ENCODE assay signal across 9 mouse cellular contexts in the genomic region with DNA sequence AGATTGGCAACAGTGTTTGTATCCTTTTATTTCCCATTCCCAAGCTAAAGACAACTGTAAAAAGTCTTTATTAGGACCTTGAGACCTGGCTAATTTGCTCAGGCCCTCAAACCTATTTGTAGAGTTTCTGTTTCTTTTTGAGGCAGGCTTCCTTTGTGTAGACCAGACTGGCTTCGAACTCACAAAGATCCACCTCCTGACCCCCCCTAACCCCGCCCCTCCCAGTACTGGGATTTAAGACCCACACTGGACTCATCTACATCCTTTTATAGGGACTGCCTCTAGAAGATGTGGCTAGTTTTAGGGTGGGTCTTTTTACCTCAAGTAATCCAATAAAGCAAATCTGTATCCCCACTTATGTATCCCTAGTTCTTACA. TPM values are rescaled to one million over a fixed set of nuclear protein-coding genes. Genes with fewer than 3 reads are reported as not detected.
DNase-seq lines count a peak whose midpoint lies in the region; ATAC-seq and TF ChIP-seq lines count a peak whose summit lies in the region.
"Had no signal": no experiment of that assay in that cellular context is flagged by ENCODE, and none has a peak within 500 bp of the region (broad histone marks: within the 10 kb centered on the region; RNA-seq: fewer than 3 reads in every experiment).

No protein-coding gene starts in this region.

- peak overlapping the region; percentile 91 for H3K4me2 ChIP-seq in liver, embryonic 13.5 days

- H3K27me3 ChIP-seq in cerebellum, adult 2 months (ENCODE audit: control insufficient read depth, insufficient read depth, low read length), result no peaks in the 10 kb centered on the region
- no peaks in the 10 kb centered on the region for H3K27me3 ChIP-seq in testis, adult 2 months (ENCODE audit: control insufficient read depth, insufficient read depth, low read length)
- peaks cover 8% of the 10 kb centered on the region; the same call in 1 of the 2 replicates for H3K27me3 ChIP-seq in liver, embryonic 13.5 days

- no peak for TF ChIP-seq POLR2A in cerebellum, adult 2 months (IDR thresholded peaks at IDR 0.05; ENCODE audit: borderline replicate concordance, insufficient read depth, low read length)
- TF ChIP-seq POLR2A in testis, adult 2 months (IDR thresholded peaks at IDR 0.05; ENCODE audit: control insufficient read depth, low read depth, low read length), result no peak

- no peak for TF ChIP-seq CTCF in cerebellum, adult 2 months (IDR thresholded peaks at IDR 0.05; ENCODE audit: borderline replicate concordance, insufficient read depth, low read depth, low read length)
- TF ChIP-seq CTCF in testis, adult 2 months (IDR thresholded peaks at IDR 0.05; ENCODE audit: control insufficient read depth, insufficient read depth, insufficient replicate concordance, low read depth, low read length), result no peak

- 27% methylated on average over 2 of the region's 2 CpGs for WGBS in cerebellum, adult 2 months
- 7% methylated on average over 2 of the region's 2 CpGs for WGBS in liver, embryonic 13.5 days (ENCODE audit: insufficient replicate concordance)

- no peak overlapping the region for H3K27ac ChIP-seq in cerebellum, adult 2 months (ENCODE audit: insufficient read depth, low read length)
- peak overlapping the region; percentile 80 for H3K27ac ChIP-seq in testis, adult 2 months (ENCODE audit: control insufficient read depth, insufficient read depth, low read depth, low read length)
- H3K27ac ChIP-seq in liver, embryonic 13.5 days, result peak overlapping the region; percentile 37; the same call in 1 of the 2 replicates

- H3K9me3 ChIP-seq in liver, embryonic 13.5 days (replicated peaks), result no peaks in the 10 kb centered on the region

- peak overlapping the region; percentile 100 for H3K4me3 ChIP-seq in cerebellum, adult 2 months (replicated peaks; ENCODE audit: insufficient read depth, low read depth, low read length)
- peak overlapping the region; percentile 100; the same call in 1 of the 2 replicates for H3K4me3 ChIP-seq in testis, adult 2 months (ENCODE audit: control insufficient read depth, low read depth, low read length)
- H3K4me3 ChIP-seq in liver, embryonic 13.5 days (replicated peaks), result peak overlapping the region; percentile 93

- peak overlapping the region; percentile 44; the same call in 1 of the 2 replicates for H3K9ac ChIP-seq in liver, embryonic 13.5 days

- peaks cover 7% of the 10 kb centered on the region for H3K36me3 ChIP-seq in testis, adult 2 months (ENCODE audit: control insufficient read depth, insufficient read depth, low read length)
- peaks cover 31% of the 10 kb centered on the region for H3K36me3 ChIP-seq in liver, embryonic 13.5 days

- H3K4me1 ChIP-seq in cerebellum, adult 2 months (ENCODE audit: control insufficient read depth, insufficient read depth, low read length), result 0 out of 2 replicates have a peak, but pooled peaks cover 2% of the 10 kb centered on the region
- H3K4me1 ChIP-seq in testis, adult 2 months (ENCODE audit: control insufficient read depth, insufficient read depth, low read length), result peaks cover 13% of the 10 kb centered on the region
- peaks cover 38% of the 10 kb centered on the region for H3K4me1 ChIP-seq in liver, embryonic 13.5 days (replicated peaks)

- no peak for ATAC-seq in cerebellum, adult (ENCODE audit: insufficient number of reproducible peaks, low FRiP score, low TSS enrichment)
- ATAC-seq in liver, embryonic 13.5 days (ENCODE audit: low read depth), result no peak

- DNase-seq in cerebellum, adult 2 months, result no peak
- no peak for DNase-seq in testis, postnatal 14 days (ENCODE audit: low spot score)
- DNase-seq in liver, embryonic 13.5 days, result no peak
- DNase-seq in left cerebral cortex, adult 8-10 months (ENCODE audit: low spot score in 2 of 2), result no peak
- DNase-seq in gastrocnemius, postnatal 25 days, result no peak
- DNase-seq in frontal cortex, postnatal 14 days (ENCODE audit: low spot score in 2 of 2), result no peak

RNA-seq across cellular contexts. Expression of gene Chtop, which starts 0.4 kb away (rescaled TPM):
- 148 and 151 TPM in 2 replicates for polyA plus RNA-seq in cerebellum, adult 2 months (2012; rRNA removed)
- polyA plus RNA-seq in testis, adult 2 months (2012; rRNA removed), result 51.5 and 53.5 TPM in 2 replicates
- 65.8 and 72.5 TPM in 2 replicates for polyA plus RNA-seq in liver, embryonic 13.5 days (2015; fragmentation: Nextera tagmentation; extraction: Ambion mirVana)
- total RNA-seq in left cerebral cortex, adult 8-10 months (2022), result 100 to 1,000 TPM; 162 to 170 (median 167) TPM
- total RNA-seq in gastrocnemius, postnatal 25 days (2021), result 10 to 100 TPM; 86.0 to 86.1 TPM

RNA-seq across cellular contexts. Expression of gene S100a1, which starts 4.5 kb away (rescaled TPM):
- polyA plus RNA-seq in cerebellum, adult 2 months (2012; rRNA removed), result 205 and 240 TPM in 2 replicates
- 16.8 and 17.6 TPM in 2 replicates for polyA plus RNA-seq in testis, adult 2 months (2012; rRNA removed)
- 14.7 and 16.0 TPM in 2 replicates for polyA plus RNA-seq in liver, embryonic 13.5 days (2015; fragmentation: Nextera tagmentation; extraction: Ambion mirVana)
- total RNA-seq in left cerebral cortex, adult 8-10 months (2022), result 100 to 1,000 TPM; 122 to 162 (median 132) TPM
- total RNA-seq in gastrocnemius, postnatal 25 days (2021), result 100 to 1,000 TPM; 112 to 150 TPM

RNA-seq across cellular contexts. Expression of gene S100a13, which starts 4.5 kb away (rescaled TPM):
- 57.9 and 66.1 TPM in 2 replicates for polyA plus RNA-seq in cerebellum, adult 2 months (2012; rRNA removed)
- 2.9 and 3.2 TPM in 2 replicates for polyA plus RNA-seq in testis, adult 2 months (2012; rRNA removed)
- polyA plus RNA-seq in liver, embryonic 13.5 days (2015; fragmentation: Nextera tagmentation; extraction: Ambion mirVana), result 19.8 and 20.6 TPM in 2 replicates
- total RNA-seq in left cerebral cortex, adult 8-10 months (2022), result 10 to 100 TPM; 17.1 to 26.1 (median 20.5) TPM
- total RNA-seq in gastrocnemius, postnatal 25 days (2021), result 10 to 100 TPM in 1 of 2 experiments, 1 to 10 TPM in 1; 9.5 to 16.8 TPM

RNA-seq across cellular contexts. Expression of gene S100a14, which starts 16.9 kb away (rescaled TPM):
- polyA plus RNA-seq in cerebellum, adult 2 months (2012; rRNA removed), result not detected in 2 replicates
- polyA plus RNA-seq in testis, adult 2 months (2012; rRNA removed), result 0.76 TPM in 1 of 2 replicates, not detected in the other
- polyA plus RNA-seq in liver, embryonic 13.5 days (2015; fragmentation: Nextera tagmentation; extraction: Ambion mirVana), result not detected in 2 replicates
- total RNA-seq in left cerebral cortex, adult 8-10 months (2022), result under 1 TPM in 1 of 4 experiments, not detected in 3; 0.63 TPM
- total RNA-seq in gastrocnemius, postnatal 25 days (2021), result under 1 TPM; 0.29 to 0.67 TPM
- total RNA-seq: left cerebral cortex, postnatal 10 days had no signal

RNA-seq across cellular contexts. Expression of gene Snapin, which starts 18.9 kb away (rescaled TPM):
- polyA plus RNA-seq in cerebellum, adult 2 months (2012; rRNA removed), result 77.6 and 82.4 TPM in 2 replicates
- 33.5 and 42.2 TPM in 2 replicates for polyA plus RNA-seq in testis, adult 2 months (2012; rRNA removed)
- 21.2 and 22.9 TPM in 2 replicates for polyA plus RNA-seq in liver, embryonic 13.5 days (2015; fragmentation: Nextera tagmentation; extraction: Ambion mirVana)
- 10 to 100 TPM; 62.4 to 74.7 (median 67.1) TPM for total RNA-seq in left cerebral cortex, adult 8-10 months (2022)
- total RNA-seq in gastrocnemius, postnatal 25 days (2021), result 10 to 100 TPM; 57.4 to 60.0 TPM

Comparison
In these comparisons a context has a peak if more than half of its experiments do, and no peak if none do; other contexts are left out.
1. RNA of gene S100a1, which starts 4.5 kb away (polyA plus RNA-seq): 205 to 240 TPM in cerebellum, adult 2 months; 16.8 to 17.6 TPM in testis, adult 2 months and 14.7 to 16.0 TPM in liver, embryonic 13.5 days; every median in the first group is over 10 times any median in the second.
2. Peak in every context shown above with its lines, with median percentiles within 50 percentile points of each other: H3K4me3 ChIP-seq.